Mouse (Mus musculus) small intestine, adult 2 months (tissue): ENCODE data around the gene Fam71a.

Experiments
- CTCF ChIP-seq: fragments of 200-500 bp; IDR thresholded peaks from 2 replicates; pipeline ENCODE4 v1.5.1; 2012; ENCODE audit warnings: low read depth, mild to moderate bottlenecking, control low read depth, inconsistent platforms, low read length, moderate library complexity, mixed read lengths; ENCODE audit not compliant: insufficient replicate concordance, insufficient read length; ENCODE audit errors: extremely low read depth
- POLR2A ChIP-seq: fragments of 200-500 bp; IDR thresholded peaks from 2 replicates; pipeline ENCODE4 v1.6.1; 2012; ENCODE audit warnings: low read depth, mild to moderate bottlenecking, control low read depth, inconsistent platforms, low read length, moderate library complexity

DNA sequence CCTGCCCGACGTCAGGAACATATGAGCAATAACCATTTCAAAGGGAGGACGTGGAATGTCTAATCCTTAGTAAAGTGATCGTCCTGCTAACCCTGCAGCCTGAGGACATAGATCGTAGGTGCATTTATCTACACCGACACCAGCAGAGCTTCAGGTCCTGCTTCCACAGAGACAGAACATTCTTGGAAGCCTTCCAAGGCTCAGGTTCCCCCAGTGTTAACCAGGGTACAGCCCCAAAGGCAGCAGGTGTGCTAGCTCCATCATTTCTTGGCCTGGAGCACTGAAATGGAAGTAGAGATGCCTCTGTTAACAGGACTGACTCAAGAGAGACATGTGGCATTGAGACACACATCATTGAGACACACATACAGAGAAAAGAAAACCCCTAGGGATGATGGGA, 27.6 kb upstream of the Fam71a start:
- TF ChIP-seq CTCF: no peak
- TF ChIP-seq POLR2A: no peak
